Mouse (Mus musculus): ENCODE measurements at regions not wholly inside any gene's neighbourhood (a gene's known extent, or its start where the extent isn't known, plus 50 kb on each side); places are given as distances from the start of the nearest gene placed in this dataset.

GRCm38 (mm10) chr1:163477478-163478167, 74.2 kb upstream of the Gorab start:
- H3K36me3 ChIP-seq (ENCODE audit: control insufficient read depth, insufficient read depth, low read length): no peaks in the 10 kb centered on the region
- TF ChIP-seq POLR2A (IDR thresholded peaks at IDR 0.05; ENCODE audit: insufficient read depth, low read depth, low read length) (no peak), EP300 (IDR thresholded peaks at IDR 0.05; ENCODE audit: insufficient read depth, low read depth, low read length) (no peak), CTCF (IDR thresholded peaks at IDR 0.05) (no peak)
- H3K4me3 ChIP-seq: no peak overlapping the region
- no peaks in the 10 kb centered on the region for H3K79me2 ChIP-seq (replicated peaks; ENCODE audit: control insufficient read depth, insufficient read depth, low read length)
- no peaks in the 10 kb centered on the region for H3K27me3 ChIP-seq (ENCODE audit: control insufficient read depth, insufficient read depth, low read length)
- H3K27ac ChIP-seq: no peak overlapping the region
- H3K9ac ChIP-seq (ENCODE audit: low read depth, low read length): no peak overlapping the region
- no peaks in the 10 kb centered on the region for H3K4me1 ChIP-seq (ENCODE audit: control insufficient read depth, insufficient read depth, low read length)
- no peak for DNase-seq
- WGBS: 66% methylated on average over 4 of the region's 4 CpGs
- intact Hi-C loops (cut with DNase I): no loop called here

- Histone ChIP-seq H3K9ac (ENCODE audit: low read depth, low read length) (no peak overlapping the region), H3K4me1 (ENCODE audit: control insufficient read depth, insufficient read depth, low read length) (no peaks in the 10 kb centered on the region), H3K79me2 (replicated peaks; ENCODE audit: control insufficient read depth, insufficient read depth, low read length) (no peaks in the 10 kb centered on the region), H3K4me3 (no peak overlapping the region), H3K27ac (no peak overlapping the region), H3K27me3 (ENCODE audit: control insufficient read depth, insufficient read depth, low read length) (no peaks in the 10 kb centered on the region), H3K36me3 (ENCODE audit: control insufficient read depth, insufficient read depth, low read length) (no peaks in the 10 kb centered on the region)
- intact Hi-C loops (cut with DNase I): no loop called here
- TF ChIP-seq EP300 (IDR thresholded peaks at IDR 0.05; ENCODE audit: insufficient read depth, low read depth, low read length) (no peak), POLR2A (IDR thresholded peaks at IDR 0.05; ENCODE audit: insufficient read depth, low read depth, low read length) (no peak), CTCF (IDR thresholded peaks at IDR 0.05) (no peak)
- WGBS: 87% methylated on average over 13 of the region's 13 CpGs
- DNase-seq: no peak
Measured at GRCm38 (mm10) chr1:163461194-163461593, 57.7 kb upstream of the Gorab start.

GRCm38 (mm10) chr1:163456366-163456765, 52.9 kb upstream of the Gorab start:
- no peaks in the 10 kb centered on the region for H3K36me3 ChIP-seq (ENCODE audit: control insufficient read depth, insufficient read depth, low read length)
- H3K27ac ChIP-seq: no peak overlapping the region
- DNase-seq: no peak
- 86% methylated on average over 8 of the region's 8 CpGs for WGBS
- H3K4me1 ChIP-seq (ENCODE audit: control insufficient read depth, insufficient read depth, low read length): no peaks in the 10 kb centered on the region
- H3K4me3 ChIP-seq: no peak overlapping the region
- H3K79me2 ChIP-seq (replicated peaks; ENCODE audit: control insufficient read depth, insufficient read depth, low read length): no peaks in the 10 kb centered on the region
- intact Hi-C loops (cut with DNase I): no loop called here
- no peak overlapping the region for H3K9ac ChIP-seq (ENCODE audit: low read depth, low read length)
- H3K27me3 ChIP-seq (ENCODE audit: control insufficient read depth, insufficient read depth, low read length): no peaks in the 10 kb centered on the region
- no peak for TF ChIP-seq CTCF (IDR thresholded peaks at IDR 0.05)
- TF ChIP-seq EP300 (IDR thresholded peaks at IDR 0.05; ENCODE audit: insufficient read depth, low read depth, low read length): no peak
- no peak for TF ChIP-seq POLR2A (IDR thresholded peaks at IDR 0.05; ENCODE audit: insufficient read depth, low read depth, low read length)
